Mouse (Mus musculus) midbrain, postnatal 0 days (tissue): Measurements from ENCODE around the gene Utrn. TPM values are rescaled to one million over a fixed set of nuclear protein-coding genes. Genes with fewer than 3 reads are reported as not detected.

Experiments used
- ATAC-seq: fragments of 200-750 bp; cut with Nextera tagmentation; 2 replicates; pipeline ENCODE4 v1.8.0; 2017; ENCODE audit warnings: moderate number of reproducible peaks, mild to moderate bottlenecking, moderate TSS enrichment, moderate library complexity; ENCODE audit not compliant: low FRiP score
- DNase-seq: peaks from one replicate; pipeline ENCODE4 v3.0.0-alpha.2; 2015; ENCODE audit warnings: low spot score
- H3K27ac ChIP-seq: fragments of 300-500 bp; sonication (generic); 2 replicates; pipeline ENCODE4 v1.5.1; 2014; ENCODE audit warnings: low read depth, mild to moderate bottlenecking, low read length, mixed read lengths
- H3K27me3 ChIP-seq: fragments of 300-500 bp; sonication (generic); 2 replicates; pipeline ENCODE4 v1.6.1; 2014; ENCODE audit warnings: low read length, control low read depth, mixed read lengths; ENCODE audit not compliant: insufficient read depth
- H3K36me3 ChIP-seq: fragments of 300-500 bp; sonication (generic); 2 replicates; pipeline ENCODE4 v1.6.1; 2014; ENCODE audit warnings: low read length, control low read depth, mixed read lengths; ENCODE audit not compliant: insufficient read depth
- H3K4me1 ChIP-seq: fragments of 300-500 bp; sonication (generic); 2 replicates; pipeline ENCODE4 v1.6.1; 2014; ENCODE audit warnings: mild to moderate bottlenecking, control low read depth, antibody characterized with exemption, low read length, mixed read lengths; ENCODE audit not compliant: insufficient read depth
- H3K4me2 ChIP-seq: fragments of 300-500 bp; sonication (generic); 2 replicates; pipeline ENCODE4 v1.6.1; 2014; ENCODE audit warnings: low read depth, mild to moderate bottlenecking, low read length, mixed read lengths; ENCODE audit not compliant: poor library complexity, severe bottlenecking
- H3K4me3 ChIP-seq: fragments of 300-500 bp; sonication (generic); 2 replicates; pipeline ENCODE4 v1.5.1; 2014; ENCODE audit warnings: low read depth, mild to moderate bottlenecking, low read length, moderate library complexity
- H3K9ac ChIP-seq: fragments of 300-500 bp; sonication (generic); replicated peaks from 2 replicates; pipeline ENCODE4 v1.6.1; 2014; ENCODE audit warnings: mild to moderate bottlenecking, low read length, moderate library complexity, mixed read lengths; ENCODE audit not compliant: poor library complexity, severe bottlenecking
- H3K9me3 ChIP-seq: fragments of 300-500 bp; sonication (generic); 2 replicates; pipeline ENCODE4 v1.6.1; 2016; ENCODE audit warnings: low read length, control low read depth
- CTCF ChIP-seq: IDR thresholded peaks from 2 replicates; pipeline ENCODE4 v1.5.1; 2016; ENCODE audit warnings: antibody characterized with exemption, mild to moderate bottlenecking
- whole genome bisulfite sequencing: fragments of 180-500 bp; shearing (Covaris S2); extraction: QIAGEN DNeasy Blood & Tissue Kit; methylation state at CpG from one replicate; pipeline ENCODE4 v1.1.7; 2014; 5-methylcytosine and 5-hydroxymethylcytosine counted together
- polyA plus RNA-seq: library from polyadenylated mRNA; unstranded; fragments of >200 nt; fragmentation: Nextera tagmentation; extraction: Ambion mirVana; gene quantifications from 2 replicates; pipeline ENCODE4 v1.2.1, GENCODE M21; 2015
- total RNA-seq: library from RNA; depleted of rRNA; stranded (reverse); fragments of >200 nt; gene quantifications from 2 replicates; pipeline ENCODE4 v1.2.3, GENCODE M21; 2014

Gene Utrn
- total and polyA plus RNA-seq, 2 experiments from 2014 or later = 15.4 to 20.6 TPM

DNA sequence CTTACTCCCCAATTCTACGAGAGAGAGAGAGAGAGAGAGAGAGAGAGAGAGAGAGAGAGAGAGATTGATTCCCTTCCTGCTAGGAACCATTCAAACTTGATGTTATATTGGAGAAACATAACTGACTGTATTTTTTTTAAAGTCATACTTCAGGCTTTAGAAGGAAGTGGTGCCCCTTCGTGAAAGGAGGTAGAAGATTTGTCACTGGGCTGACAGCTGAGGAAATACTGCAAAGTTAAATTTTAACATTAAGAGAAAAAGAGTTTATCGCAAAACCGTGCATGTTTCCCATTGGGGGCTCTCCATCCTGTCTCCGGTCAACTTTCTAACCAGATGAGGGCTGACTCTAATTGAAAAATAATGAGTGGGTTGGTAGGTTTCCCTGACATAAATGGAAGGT lies 310.4 kb downstream of the Utrn start:
- Histone ChIP-seq H3K9me3 (no peaks in the 10 kb centered on the region), H3K27me3 (no peaks in the 10 kb centered on the region), H3K4me3 (no peak overlapping the region), H3K27ac (no peak overlapping the region), H3K36me3 (no peaks in the 10 kb centered on the region), H3K4me2 (no peak overlapping the region), H3K9ac (no peak overlapping the region), H3K4me1 (no peaks in the 10 kb centered on the region)
- ATAC-seq (no peak), DNase-seq (no peak)
- TF ChIP-seq CTCF = no peak
- whole genome bisulfite sequencing = 90% methylated on average over 5 of the region's 5 CpGs

- no peak overlapping the region for H3K4me3 ChIP-seq
- no peaks in the 10 kb centered on the region for H3K27me3 ChIP-seq
- ATAC-seq (no peak), DNase-seq (no peak)
- H3K4me2 ChIP-seq = no peak overlapping the region
- 79% methylated on average over 2 of the region's 2 CpGs for WGBS
- no peak overlapping the region for H3K9ac ChIP-seq
- no peaks in the 10 kb centered on the region for H3K9me3 ChIP-seq
- no peak for TF ChIP-seq CTCF
- no peak overlapping the region for H3K27ac ChIP-seq
- 0 out of 2 replicates have a peak, but pooled peaks cover 3% of the 10 kb centered on the region for H3K4me1 ChIP-seq
- H3K36me3 ChIP-seq = no peaks in the 10 kb centered on the region
Observed at GRCm38 (mm10) chr10:12554090-12554718, 315.0 kb downstream of the Utrn start.

DNA sequence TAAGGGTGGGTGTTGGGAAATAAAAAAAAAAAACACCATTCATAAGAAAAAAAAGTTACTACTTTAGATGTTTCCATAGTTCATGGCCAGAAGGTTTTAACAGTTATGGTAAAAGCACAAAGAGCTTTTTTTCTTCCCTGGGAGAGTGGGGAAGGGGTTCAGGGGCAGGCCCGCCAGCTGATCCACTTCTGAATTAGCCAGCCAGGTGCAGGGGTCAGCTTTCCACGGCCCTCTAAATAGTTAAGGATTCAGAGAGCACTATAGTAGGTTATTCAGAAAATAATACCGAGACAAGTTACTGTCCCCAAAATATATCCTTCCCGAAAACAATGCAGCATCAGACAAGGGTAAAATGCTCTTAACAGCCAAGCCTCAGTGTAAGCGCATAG lies 316.3 kb downstream of the Utrn start:
- no peak overlapping the region for H3K4me3 ChIP-seq
- peaks cover 7% of the 10 kb centered on the region for H3K4me1 ChIP-seq
- H3K9ac ChIP-seq = no peak overlapping the region
- no peaks in the 10 kb centered on the region for H3K36me3 ChIP-seq
- no peak overlapping the region for H3K27ac ChIP-seq
- 59% methylated on average over 5 of the region's 5 CpGs for WGBS
- TF ChIP-seq CTCF = no peak
- ATAC-seq (no peak), DNase-seq (no peak)
- no peaks in the 10 kb centered on the region for H3K9me3 ChIP-seq
- no peak overlapping the region for H3K4me2 ChIP-seq
- H3K27me3 ChIP-seq = no peaks in the 10 kb centered on the region

DNA sequence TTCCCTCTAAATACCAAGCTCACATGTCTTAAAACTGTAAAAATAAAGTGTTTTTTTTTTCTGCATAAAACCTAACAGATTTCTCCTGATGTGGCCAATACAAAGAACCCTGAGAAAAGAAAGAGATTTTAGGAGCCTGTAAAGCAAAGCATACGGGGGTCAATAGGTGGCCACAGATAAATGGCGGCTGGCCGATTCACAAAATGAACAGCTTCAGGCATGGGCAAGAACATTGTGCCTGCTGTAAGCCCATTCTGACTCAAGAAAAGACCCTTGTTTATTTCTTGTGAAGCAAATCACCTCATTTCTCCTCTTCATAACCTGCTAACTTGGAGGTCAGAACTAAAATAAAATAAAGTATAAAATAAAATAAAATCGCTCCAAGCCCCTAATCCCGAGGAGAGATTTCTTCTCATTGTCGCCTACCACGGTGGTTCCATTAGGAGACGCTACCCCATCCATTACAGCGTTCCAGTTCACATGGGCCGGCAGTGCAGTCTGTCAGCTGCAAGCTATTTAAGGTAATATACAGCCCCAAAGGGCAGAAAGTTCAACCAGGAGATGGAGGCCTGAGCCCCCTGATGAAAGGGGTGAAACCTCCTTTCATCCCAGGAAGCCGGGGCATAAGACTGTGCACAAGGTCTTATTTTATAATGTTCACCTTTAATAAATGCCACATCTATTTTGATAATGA lies 316.8 kb downstream of the Utrn start:
- ATAC-seq (no peak), DNase-seq (no peak)
- Histone ChIP-seq H3K9me3 (no peaks in the 10 kb centered on the region), H3K36me3 (no peaks in the 10 kb centered on the region), H3K9ac (no peak overlapping the region), H3K27ac (no peak overlapping the region), H3K4me1 (peaks cover 7% of the 10 kb centered on the region), H3K4me2 (no peak overlapping the region), H3K4me3 (no peak overlapping the region), H3K27me3 (no peaks in the 10 kb centered on the region)
- 61% methylated on average over 11 of the region's 11 CpGs for WGBS
- no peak for TF ChIP-seq CTCF

- ATAC-seq = no peak
- no peak overlapping the region for H3K4me2 ChIP-seq
- no peak for TF ChIP-seq CTCF
- no peaks in the 10 kb centered on the region for H3K36me3 ChIP-seq
- 65% methylated on average over 5 of the region's 5 CpGs for WGBS
- no peak overlapping the region for H3K27ac ChIP-seq
- no peak overlapping the region for H3K9ac ChIP-seq
- H3K4me3 ChIP-seq = no peak overlapping the region
- H3K9me3 ChIP-seq = no peaks in the 10 kb centered on the region
- H3K4me1 ChIP-seq = peaks cover 7% of the 10 kb centered on the region
- H3K27me3 ChIP-seq = no peaks in the 10 kb centered on the region
- DNase-seq = no peak
Observed at GRCm38 (mm10) chr10:12551735-12552134, 317.4 kb downstream of the Utrn start.

DNA sequence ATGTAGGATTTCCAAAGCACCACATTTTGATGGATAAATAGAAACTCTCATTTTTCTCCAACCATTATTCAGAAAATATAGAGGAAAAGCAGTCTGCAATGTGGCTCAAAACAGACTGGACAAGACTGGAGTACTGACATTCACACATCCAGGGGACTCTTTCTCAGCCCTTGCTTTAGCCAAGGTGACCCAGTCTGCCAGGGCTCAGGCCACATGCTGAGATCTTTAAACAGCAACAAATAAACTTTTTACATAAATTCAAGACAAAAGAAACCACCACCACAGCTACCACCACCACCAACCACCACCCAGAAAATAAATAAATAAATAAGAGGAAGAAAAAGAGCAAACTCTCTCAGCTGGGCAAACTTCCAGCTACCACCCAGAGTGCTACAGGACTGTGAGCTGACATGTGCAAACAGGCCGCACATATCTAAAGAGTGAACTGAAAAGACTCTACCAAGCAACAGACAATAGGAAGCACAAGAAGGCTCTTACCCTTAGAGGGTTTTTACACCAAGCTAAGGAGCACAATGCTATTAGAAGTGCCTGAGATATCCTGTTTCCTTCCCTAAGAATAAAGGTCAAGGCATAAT lies 319.1 kb downstream of the Utrn start:
- TF ChIP-seq CTCF = no peak
- H3K4me1 ChIP-seq = peaks cover 7% of the 10 kb centered on the region
- H3K27ac ChIP-seq = no peak overlapping the region
- whole genome bisulfite sequencing = 35% methylated on average over 1 of the region's 1 CpGs
- H3K27me3 ChIP-seq = no peaks in the 10 kb centered on the region
- H3K4me2 ChIP-seq = no peak overlapping the region
- ATAC-seq = no peak
- H3K9ac ChIP-seq = no peak overlapping the region
- H3K9me3 ChIP-seq = no peaks in the 10 kb centered on the region
- no peaks in the 10 kb centered on the region for H3K36me3 ChIP-seq
- DNase-seq = peak; percentile 28
- no peak overlapping the region for H3K4me3 ChIP-seq
